Mouse (Mus musculus): Measurements from ENCODE around the gene Capn9.

Gene Capn9

GRCm38 (mm10) chr8:124572430-124572775 lies 3.5 kb upstream of the Capn9 start:
- no peak for DNase-seq

GRCm38 (mm10) chr8:124573552-124574340 lies 2.2 kb upstream of the Capn9 start:
- DNase-seq: peak; percentile 96

GRCm38 (mm10) chr8:124576751-124577150 lies 840 bp downstream of the Capn9 start:
- DNase-seq: no peak

- DNase-seq: peak; percentile 42
These were observed 10.0 kb downstream of the Capn9 start for GRCm38 (mm10) chr8:124585718-124586425.

- no peak for DNase-seq
These were observed 10.6 kb downstream of the Capn9 start for GRCm38 (mm10) chr8:124586556-124586955.

- no peak for DNase-seq
These were observed 13.5 kb downstream of the Capn9 start for GRCm38 (mm10) chr8:124589393-124589792.

GRCm38 (mm10) chr8:124604066-124604465 lies 28.2 kb downstream of the Capn9 start:
- DNase-seq: no peak

GRCm38 (mm10) chr8:124608239-124608971 lies 32.5 kb downstream of the Capn9 start:
- DNase-seq: peak; percentile 41

- DNase-seq: no peak
These were observed 33.1 kb downstream of the Capn9 start for GRCm38 (mm10) chr8:124608972-124609353.

- DNase-seq: no peak
These were observed 38.4 kb downstream of the Capn9 start for GRCm38 (mm10) chr8:124614325-124614724.

- peak; percentile 89 for DNase-seq
These were observed 41.5 kb downstream of the Capn9 start for GRCm38 (mm10) chr8:124617266-124617869.

GRCm38 (mm10) chr8:124618252-124618651 lies 42.3 kb downstream of the Capn9 start:
- DNase-seq: peak; percentile 51

GRCm38 (mm10) chr8:124621255-124621654 lies 45.3 kb downstream of the Capn9 start:
- no peak for DNase-seq

GRCm38 (mm10) chr8:124626251-124626650 lies 50.3 kb downstream of the Capn9 start:
- DNase-seq: no peak

GRCm38 (mm10) chr8:124630489-124630888 lies 54.6 kb downstream of the Capn9 start:
- DNase-seq: peak; percentile 72

GRCm38 (mm10) chr8:124630891-124631290 lies 55.0 kb downstream of the Capn9 start:
- no peak for DNase-seq

GRCm38 (mm10) chr8:124631966-124632365 lies 56.1 kb downstream of the Capn9 start:
- peak; percentile 78 for DNase-seq

GRCm38 (mm10) chr8:124633001-124633703 lies 57.2 kb downstream of the Capn9 start:
- DNase-seq: peak; percentile 92

GRCm38 (mm10) chr8:124634411-124635246 lies 58.7 kb downstream of the Capn9 start:
- no peak for DNase-seq

GRCm38 (mm10) chr8:124635247-124635502 lies 59.3 kb downstream of the Capn9 start:
- no peak for DNase-seq

- no peak for DNase-seq
These were observed 65.7 kb downstream of the Capn9 start for GRCm38 (mm10) chr8:124641599-124641998.
